Mouse (Mus musculus) brain, embryonic 14.5 days (tissue): Measurements from ENCODE around the gene Ttll6.

Experiments used
- CTCF ChIP-seq: fragments of 200-500 bp; IDR thresholded peaks from 2 replicates; pipeline ENCODE4 v1.5.1; 2012; ENCODE audit warnings: inconsistent platforms, mild to moderate bottlenecking, moderate library complexity, borderline replicate concordance; ENCODE audit not compliant: insufficient read depth, insufficient read length; ENCODE audit errors: extremely low read depth
- POLR2A ChIP-seq: fragments of 200-500 bp; IDR thresholded peaks from 2 replicates; pipeline ENCODE4 v1.6.1; 2012; ENCODE audit warnings: mild to moderate bottlenecking, inconsistent platforms, borderline replicate concordance; ENCODE audit not compliant: poor library complexity, insufficient read depth, insufficient read length, severe bottlenecking; ENCODE audit errors: extremely low read depth

DNA sequence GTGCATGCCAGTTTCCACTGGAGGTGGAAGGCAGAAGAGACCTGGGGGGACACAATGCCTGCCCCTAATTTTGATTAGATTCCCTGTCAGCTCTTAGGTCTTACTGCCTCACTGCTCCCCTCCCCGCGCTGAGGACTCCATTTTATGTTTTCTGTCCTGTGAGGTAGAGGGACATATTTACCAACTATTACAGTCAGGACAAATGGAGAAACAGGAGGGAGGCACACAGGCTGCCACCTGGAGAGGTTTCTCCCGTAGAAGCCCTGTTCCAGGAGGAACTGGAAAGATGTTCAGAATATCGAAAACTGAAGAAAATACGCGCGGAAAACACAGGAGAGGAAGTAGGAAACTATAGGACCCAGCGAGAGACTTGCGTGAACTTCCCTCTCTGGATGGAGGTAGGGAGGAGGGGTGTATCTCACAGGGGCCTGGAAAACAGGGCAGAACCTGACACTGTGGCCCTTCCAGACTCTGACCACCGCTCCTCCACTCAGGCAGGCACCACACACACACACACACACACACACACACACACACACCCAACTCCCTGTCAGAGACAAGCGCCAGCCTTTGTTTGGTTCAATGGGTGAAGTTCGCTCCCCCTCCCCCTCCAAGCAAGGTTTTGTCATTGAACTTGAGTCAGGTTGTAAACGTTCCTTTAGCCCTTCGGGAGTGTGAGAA, 69.0 kb downstream of the Ttll6 start:
- no peak for TF ChIP-seq POLR2A
- TF ChIP-seq CTCF, result no peak
